Comparison of ENCODE assay signal across 8 mouse cellular contexts in genomic region chr12:83987583-83988441, GRCm38 (mm10). TPM values are rescaled to one million over a fixed set of nuclear protein-coding genes. Genes with fewer than 3 reads are reported as not detected.
DNase-seq lines count a peak whose midpoint lies in the region; ATAC-seq and TF ChIP-seq lines count a peak whose summit lies in the region.

Gene Acot2, plus strand, starts transcription at chr12:83987861.

- WGBS in forebrain, embryonic 14.5 days: under 1% methylated on average over 79 of the region's 80 CpGs
- WGBS in liver, embryonic 16.5 days (ENCODE audit: insufficient replicate concordance): under 1% methylated on average over 80 of the region's 80 CpGs
- under 1% methylated on average over 80 of the region's 80 CpGs for whole genome bisulfite sequencing in neural tube, embryonic 12.5 days
- WGBS in stomach, postnatal 0 days: under 1% methylated on average over 78 of the region's 80 CpGs

- intact Hi-C loops in heart, postnatal 10 days (cut with DNase I): loop anchor here (2.0 kb wide), 1 partner anchor 43 kb away; no protein-coding TSS in a partner anchor

- peak; percentile 86 for DNase-seq in ES-CJ7 (ENCODE audit: low read depth, low spot score)
- peak; percentile 71 for DNase-seq in cerebellum, adult 11 months
- peak; percentile 91 for DNase-seq in forebrain, embryonic 14.5 days (ENCODE audit: low spot score)
- DNase-seq in heart, postnatal 10 days: peak; percentile 88 to 89
- DNase-seq in kidney, postnatal 4 days: peak; percentile 81 to 90
- peak; percentile 81 for DNase-seq in stomach, postnatal 0 days (ENCODE audit: low spot score)

- H3K36me3 ChIP-seq in forebrain, embryonic 14.5 days (ENCODE audit: control insufficient read depth, insufficient read depth, low read length): no peaks in the 10 kb centered on the region
- no peaks in the 10 kb centered on the region for H3K36me3 ChIP-seq in liver, embryonic 16.5 days (ENCODE audit: control insufficient read depth, insufficient read depth)
- no peaks in the 10 kb centered on the region for H3K36me3 ChIP-seq in neural tube, embryonic 12.5 days
- no peaks in the 10 kb centered on the region for H3K36me3 ChIP-seq in stomach, postnatal 0 days (ENCODE audit: control insufficient read depth, insufficient read depth, low read length)

- peak; percentile 92 for ATAC-seq in forebrain, embryonic 14.5 days
- ATAC-seq in liver, embryonic 16.5 days (ENCODE audit: low read depth): peak; percentile 77
- ATAC-seq in neural tube, embryonic 12.5 days (ENCODE audit: low FRiP score, low read depth): peak; percentile 93
- ATAC-seq in stomach, postnatal 0 days (ENCODE audit: low FRiP score, low TSS enrichment): peak; percentile 90

- H3K9me3 ChIP-seq in forebrain, embryonic 14.5 days (replicated peaks; ENCODE audit: control insufficient read depth, low read length): no peaks in the 10 kb centered on the region
- no peaks in the 10 kb centered on the region for H3K9me3 ChIP-seq in liver, embryonic 16.5 days (replicated peaks; ENCODE audit: control insufficient read depth, low read length)
- no peaks in the 10 kb centered on the region for H3K9me3 ChIP-seq in neural tube, embryonic 12.5 days
- H3K9me3 ChIP-seq in stomach, postnatal 0 days (ENCODE audit: control insufficient read depth, low read length): no peaks in the 10 kb centered on the region

- H3K27me3 ChIP-seq in forebrain, embryonic 14.5 days (replicated peaks; ENCODE audit: control insufficient read depth, insufficient read depth, low read length): no peaks in the 10 kb centered on the region
- no peaks in the 10 kb centered on the region for H3K27me3 ChIP-seq in liver, embryonic 16.5 days (ENCODE audit: control insufficient read depth, insufficient read depth, low read depth, low read length)
- no peaks in the 10 kb centered on the region for H3K27me3 ChIP-seq in neural tube, embryonic 12.5 days (replicated peaks)
- H3K27me3 ChIP-seq in stomach, postnatal 0 days (ENCODE audit: control insufficient read depth, insufficient read depth, low read length): no peaks in the 10 kb centered on the region

- H3K9ac ChIP-seq in forebrain, embryonic 14.5 days (ENCODE audit: low read length): peak within 1 kb of the TSS; percentile 76
- peak within 1 kb of the TSS; percentile 67 for H3K9ac ChIP-seq in liver, embryonic 16.5 days (ENCODE audit: low read depth, low read length)
- H3K9ac ChIP-seq in neural tube, embryonic 12.5 days: peak within 1 kb of the TSS; percentile 74
- peak within 1 kb of the TSS; percentile 83 for H3K9ac ChIP-seq in stomach, postnatal 0 days (ENCODE audit: low read length)

- peak within 1 kb of the TSS; percentile 86 for H3K27ac ChIP-seq in forebrain, embryonic 14.5 days (ENCODE audit: low read depth, low read length)
- H3K27ac ChIP-seq in liver, embryonic 16.5 days (ENCODE audit: low read length): peak within 1 kb of the TSS; percentile 77
- peak within 1 kb of the TSS; percentile 66 for H3K27ac ChIP-seq in neural tube, embryonic 12.5 days
- H3K27ac ChIP-seq in stomach, postnatal 0 days (replicated peaks): peak within 1 kb of the TSS; percentile 97

- peak within 1 kb of the TSS; percentile 55 for H3K4me2 ChIP-seq in forebrain, embryonic 14.5 days (ENCODE audit: low read length)
- peak within 1 kb of the TSS; percentile 75 for H3K4me2 ChIP-seq in liver, embryonic 16.5 days (ENCODE audit: low read depth, low read length)
- H3K4me2 ChIP-seq in neural tube, embryonic 12.5 days (replicated peaks): peak within 1 kb of the TSS; percentile 64
- H3K4me2 ChIP-seq in stomach, postnatal 0 days (replicated peaks; ENCODE audit: low read depth): peak within 1 kb of the TSS; percentile 60

- TF ChIP-seq EP300 in stomach, postnatal 0 days (optimal IDR thresholded peaks at IDR 0.05): no peak

- peak; percentile 80 for TF ChIP-seq CTCF in stomach, postnatal 0 days (IDR thresholded peaks at IDR 0.05; ENCODE audit: low read depth)

- no peaks in the 10 kb centered on the region for H3K4me1 ChIP-seq in forebrain, embryonic 14.5 days (ENCODE audit: control insufficient read depth, insufficient read depth, low read length)
- no peaks in the 10 kb centered on the region; the same call in 1 of the 2 replicates for H3K4me1 ChIP-seq in liver, embryonic 16.5 days (ENCODE audit: control insufficient read depth, low read depth, low read length)
- H3K4me1 ChIP-seq in neural tube, embryonic 12.5 days: peaks cover 4% of the 10 kb centered on the region; the same call in 1 of the 2 replicates
- no peaks in the 10 kb centered on the region for H3K4me1 ChIP-seq in stomach, postnatal 0 days (replicated peaks; ENCODE audit: control insufficient read depth, insufficient read depth)

- peak within 1 kb of the TSS; percentile 55 for H3K4me3 ChIP-seq in forebrain, embryonic 14.5 days (ENCODE audit: low read depth, low read length)
- peak within 1 kb of the TSS; percentile 67 for H3K4me3 ChIP-seq in liver, embryonic 16.5 days (ENCODE audit: low read depth, low read length)
- H3K4me3 ChIP-seq in neural tube, embryonic 12.5 days: peak within 1 kb of the TSS; percentile 57
- H3K4me3 ChIP-seq in stomach, postnatal 0 days (ENCODE audit: low read depth, low read length): peak within 1 kb of the TSS; percentile 60

RNA-seq across cellular contexts. Expression of gene Acot2, which starts in this region (rescaled TPM):
- polyA plus RNA-seq in forebrain, embryonic 14.5 days (2014; fragmentation: Nextera tagmentation; extraction: Ambion mirVana): 4.3 and 5.6 TPM in 2 replicates
- total RNA-seq in heart, postnatal 10 days (2021): 100 to 1,000 TPM; 201 to 233 TPM
- polyA plus RNA-seq in liver, embryonic 16.5 days (2015; fragmentation: Nextera tagmentation; extraction: Ambion mirVana): 11.2 and 12.3 TPM in 2 replicates
- 14.4 and 14.5 TPM in 2 replicates for polyA plus RNA-seq in neural tube, embryonic 12.5 days (2016; fragmentation: Nextera tagmentation; extraction: Ambion mirVana)
- 45.6 and 47.2 TPM in 2 replicates for polyA plus RNA-seq in stomach, postnatal 0 days (2015; fragmentation: Nextera tagmentation; extraction: Ambion mirVana)

Comparison
In these comparisons a context has a peak if more than half of its experiments do, and no peak if none do; other contexts are left out.
1. Peak in every context shown above with its lines: DNase-seq, ATAC-seq, H3K4me3 ChIP-seq and H3K27ac ChIP-seq.